Mouse (Mus musculus) midbrain, postnatal 0 days (tissue): ENCODE measurements at regions not wholly inside any gene's neighbourhood (a gene's known extent, or its start where the extent isn't known, plus 50 kb on each side); places are given as distances from the start of the nearest gene placed in this dataset.

ENCODE experiments used
- ATAC-seq: fragments of 200-750 bp; cut with Nextera tagmentation; 2 replicates; pipeline ENCODE4 v1.8.0; 2017; ENCODE audit warnings: moderate number of reproducible peaks, mild to moderate bottlenecking, moderate TSS enrichment, moderate library complexity; ENCODE audit not compliant: low FRiP score
- DNase-seq: peaks from one replicate; pipeline ENCODE4 v3.0.0-alpha.2; 2015; ENCODE audit warnings: low spot score
- H3K27ac ChIP-seq: fragments of 300-500 bp; sonication (generic); 2 replicates; pipeline ENCODE4 v1.5.1; 2014; ENCODE audit warnings: low read depth, mild to moderate bottlenecking, low read length, mixed read lengths
- H3K27me3 ChIP-seq: fragments of 300-500 bp; sonication (generic); 2 replicates; pipeline ENCODE4 v1.6.1; 2014; ENCODE audit warnings: low read length, control low read depth, mixed read lengths; ENCODE audit not compliant: insufficient read depth
- H3K36me3 ChIP-seq: fragments of 300-500 bp; sonication (generic); 2 replicates; pipeline ENCODE4 v1.6.1; 2014; ENCODE audit warnings: low read length, control low read depth, mixed read lengths; ENCODE audit not compliant: insufficient read depth
- H3K4me1 ChIP-seq: fragments of 300-500 bp; sonication (generic); 2 replicates; pipeline ENCODE4 v1.6.1; 2014; ENCODE audit warnings: mild to moderate bottlenecking, control low read depth, antibody characterized with exemption, low read length, mixed read lengths; ENCODE audit not compliant: insufficient read depth
- H3K4me2 ChIP-seq: fragments of 300-500 bp; sonication (generic); 2 replicates; pipeline ENCODE4 v1.6.1; 2014; ENCODE audit warnings: low read depth, mild to moderate bottlenecking, low read length, mixed read lengths; ENCODE audit not compliant: poor library complexity, severe bottlenecking
- H3K4me3 ChIP-seq: fragments of 300-500 bp; sonication (generic); 2 replicates; pipeline ENCODE4 v1.5.1; 2014; ENCODE audit warnings: low read depth, mild to moderate bottlenecking, low read length, moderate library complexity
- H3K9ac ChIP-seq: fragments of 300-500 bp; sonication (generic); replicated peaks from 2 replicates; pipeline ENCODE4 v1.6.1; 2014; ENCODE audit warnings: mild to moderate bottlenecking, low read length, moderate library complexity, mixed read lengths; ENCODE audit not compliant: poor library complexity, severe bottlenecking
- H3K9me3 ChIP-seq: fragments of 300-500 bp; sonication (generic); 2 replicates; pipeline ENCODE4 v1.6.1; 2016; ENCODE audit warnings: low read length, control low read depth
- CTCF ChIP-seq: IDR thresholded peaks from 2 replicates; pipeline ENCODE4 v1.5.1; 2016; ENCODE audit warnings: antibody characterized with exemption, mild to moderate bottlenecking
- WGBS: fragments of 180-500 bp; shearing (Covaris S2); extraction: QIAGEN DNeasy Blood & Tissue Kit; methylation state at CpG from one replicate; pipeline ENCODE4 v1.1.7; 2014; 5-methylcytosine and 5-hydroxymethylcytosine counted together

DNA sequence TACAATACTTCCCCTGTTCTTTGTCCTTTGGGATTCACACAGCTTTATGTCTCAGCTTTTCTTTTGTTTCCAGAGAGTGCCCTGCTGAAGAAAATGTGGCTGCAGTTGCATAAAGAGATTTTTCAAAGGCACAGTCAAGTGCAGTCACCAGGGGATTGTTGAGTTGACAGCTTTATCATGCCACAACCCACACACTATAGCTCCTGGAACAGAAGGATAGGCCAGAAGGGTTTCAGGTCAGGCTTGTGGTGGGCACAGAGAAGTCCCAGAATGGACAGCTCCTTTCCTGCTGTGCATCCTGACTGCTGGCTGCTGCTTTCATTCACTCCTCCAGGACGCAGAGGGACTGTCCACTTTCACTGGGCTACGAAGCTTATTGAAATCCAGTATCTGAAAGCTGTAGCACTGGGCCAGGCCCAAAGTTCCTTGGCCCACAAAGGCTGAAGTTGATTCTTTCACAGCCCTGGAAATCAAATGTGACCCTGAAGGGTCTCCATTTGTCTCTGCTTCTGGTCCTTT, 119.6 kb upstream of the Slc24a5 start:
- Histone ChIP-seq H3K27me3 (no peaks in the 10 kb centered on the region), H3K4me3 (no peak overlapping the region), H3K9me3 (no peaks in the 10 kb centered on the region), H3K4me2 (no peak overlapping the region), H3K36me3 (no peaks in the 10 kb centered on the region), H3K4me1 (no peaks in the 10 kb centered on the region), H3K27ac (no peak overlapping the region), H3K9ac (no peak overlapping the region)
- no peak for DNase-seq
- no peak for ATAC-seq
- WGBS, result 45% methylated on average over 2 of the region's 2 CpGs
- no peak for TF ChIP-seq CTCF

DNA sequence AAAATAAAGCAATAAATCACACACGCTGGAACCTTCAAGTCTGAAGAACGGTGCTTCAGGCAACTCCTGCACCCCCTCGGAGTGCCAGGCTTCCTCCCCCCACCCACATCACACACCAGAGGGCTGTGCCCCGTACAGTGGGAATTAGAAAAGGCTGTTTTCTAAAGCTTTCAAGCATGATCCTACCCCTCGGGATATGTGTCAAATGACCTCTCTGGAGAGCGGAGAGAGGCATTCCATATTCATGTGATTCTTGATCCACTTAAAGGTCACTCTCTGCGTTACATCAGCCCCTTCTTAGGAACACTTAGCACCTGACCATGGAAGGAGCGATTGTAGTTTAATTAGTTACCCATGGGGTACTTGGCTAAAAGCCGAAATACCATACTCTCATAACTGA, 119.1 kb upstream of the Slc24a5 start:
- no peak overlapping the region for H3K9ac ChIP-seq
- H3K27ac ChIP-seq, result no peak overlapping the region
- no peaks in the 10 kb centered on the region for H3K9me3 ChIP-seq
- 43% methylated on average over 9 of the region's 9 CpGs for WGBS
- ATAC-seq (no peak), DNase-seq (no peak)
- H3K27me3 ChIP-seq, result no peaks in the 10 kb centered on the region
- no peak overlapping the region for H3K4me3 ChIP-seq
- TF ChIP-seq CTCF, result no peak
- no peaks in the 10 kb centered on the region for H3K36me3 ChIP-seq
- no peak overlapping the region for H3K4me2 ChIP-seq
- no peaks in the 10 kb centered on the region for H3K4me1 ChIP-seq

DNA sequence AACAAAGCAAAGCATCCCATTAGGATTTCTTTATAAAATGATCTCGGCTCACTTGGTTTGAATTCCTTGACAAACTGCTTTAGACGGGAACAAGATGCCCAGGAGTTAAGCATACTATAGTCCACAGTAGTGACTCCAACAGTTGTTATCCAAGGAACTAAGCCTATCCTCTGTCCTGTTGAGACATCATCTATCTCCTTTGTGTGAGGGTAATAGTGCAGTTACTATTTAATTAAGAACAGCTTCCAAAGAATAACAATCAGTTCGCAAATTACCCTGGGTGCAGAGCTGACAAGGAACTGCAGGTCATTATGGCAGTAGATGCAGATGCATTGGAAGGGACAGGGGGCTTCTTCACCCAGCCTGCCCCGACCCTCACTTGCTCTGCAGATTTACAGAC, 115.7 kb upstream of the Slc24a5 start:
- TF ChIP-seq CTCF, result no peak
- DNase-seq (no peak), ATAC-seq (no peak)
- H3K27me3 ChIP-seq, result no peaks in the 10 kb centered on the region
- no peak overlapping the region for H3K4me3 ChIP-seq
- H3K4me2 ChIP-seq, result no peak overlapping the region
- H3K4me1 ChIP-seq, result no peaks in the 10 kb centered on the region
- no peaks in the 10 kb centered on the region for H3K36me3 ChIP-seq
- 55% methylated on average over 4 of the region's 4 CpGs for WGBS
- H3K9me3 ChIP-seq, result no peaks in the 10 kb centered on the region
- H3K9ac ChIP-seq, result no peak overlapping the region
- H3K27ac ChIP-seq, result no peak overlapping the region

DNA sequence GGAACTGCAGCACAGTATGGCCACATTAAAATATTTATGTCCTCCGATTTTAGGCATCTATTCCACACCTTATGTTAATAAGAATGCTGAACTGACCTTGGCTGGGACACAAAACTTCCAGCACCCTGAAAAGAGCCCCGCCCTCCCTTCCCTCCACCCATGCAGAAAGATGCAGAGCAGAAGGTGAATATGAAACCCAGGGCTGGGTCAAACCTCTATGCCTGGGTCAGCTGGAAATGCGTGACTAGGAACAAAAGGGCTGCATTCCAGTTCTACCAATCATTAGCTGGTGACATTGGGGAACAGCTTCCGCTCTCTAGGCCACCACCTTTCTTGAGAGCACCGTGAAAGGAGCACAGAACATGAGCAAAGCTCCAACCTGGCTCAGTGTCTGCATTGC, 114.9 kb upstream of the Slc24a5 start:
- no peak for TF ChIP-seq CTCF
- ATAC-seq (no peak), DNase-seq (no peak)
- no peak overlapping the region for H3K4me2 ChIP-seq
- no peaks in the 10 kb centered on the region for H3K36me3 ChIP-seq
- no peaks in the 10 kb centered on the region for H3K9me3 ChIP-seq
- 86% methylated on average over 5 of the region's 5 CpGs for WGBS
- H3K4me3 ChIP-seq, result no peak overlapping the region
- no peak overlapping the region for H3K27ac ChIP-seq
- no peaks in the 10 kb centered on the region for H3K4me1 ChIP-seq
- no peak overlapping the region for H3K9ac ChIP-seq
- H3K27me3 ChIP-seq, result no peaks in the 10 kb centered on the region

DNA sequence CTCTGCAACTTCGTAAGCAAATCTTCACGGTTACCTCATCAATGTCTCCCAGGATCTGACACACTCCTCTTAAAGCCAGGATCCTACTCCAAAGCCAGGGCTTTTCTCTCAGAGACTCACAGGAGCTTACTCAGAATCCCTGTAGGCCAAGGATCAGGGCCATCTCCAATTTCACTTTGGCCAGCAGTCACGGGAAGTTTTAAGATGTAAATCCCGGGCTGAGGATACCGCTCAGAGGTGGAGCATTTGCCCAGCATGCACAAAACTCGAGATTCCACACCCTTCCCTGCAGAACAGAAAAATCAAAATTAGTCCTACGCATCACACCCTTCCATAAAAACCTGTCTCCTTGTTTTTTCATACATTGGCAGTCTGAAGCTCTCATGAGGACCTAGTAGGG, 112.1 kb upstream of the Slc24a5 start:
- H3K9me3 ChIP-seq, result no peaks in the 10 kb centered on the region
- no peaks in the 10 kb centered on the region for H3K27me3 ChIP-seq
- WGBS, result 26% methylated on average over 7 of the region's 7 CpGs
- H3K36me3 ChIP-seq, result no peaks in the 10 kb centered on the region
- ATAC-seq, result no peak
- H3K4me2 ChIP-seq, result no peak overlapping the region
- no peak overlapping the region for H3K4me3 ChIP-seq
- no peaks in the 10 kb centered on the region for H3K4me1 ChIP-seq
- no peak overlapping the region for H3K27ac ChIP-seq
- DNase-seq, result no peak
- TF ChIP-seq CTCF, result no peak
- H3K9ac ChIP-seq, result no peak overlapping the region

DNA sequence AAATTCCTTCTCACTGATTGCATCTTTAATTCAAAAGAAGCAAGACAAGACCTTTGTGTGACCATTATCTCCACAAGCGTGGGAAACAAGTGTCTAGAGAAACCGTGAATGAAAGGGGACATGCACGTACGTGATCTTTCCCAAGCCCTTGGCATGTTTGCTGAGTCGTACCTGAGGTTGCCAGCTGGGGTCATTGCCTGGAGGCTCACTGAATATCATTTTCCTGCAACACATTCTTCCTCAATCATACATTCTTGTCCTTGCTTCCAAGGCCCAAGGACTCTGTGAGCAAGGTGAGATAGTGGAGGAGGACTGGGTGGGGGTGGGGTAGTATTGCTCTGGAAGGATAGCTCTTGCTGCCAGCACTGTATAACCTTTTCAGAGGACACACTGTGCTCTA, 108.5 kb upstream of the Slc24a5 start:
- H3K9me3 ChIP-seq, result no peaks in the 10 kb centered on the region
- no peaks in the 10 kb centered on the region for H3K4me1 ChIP-seq
- no peak overlapping the region for H3K4me2 ChIP-seq
- no peak overlapping the region for H3K4me3 ChIP-seq
- no peak overlapping the region for H3K9ac ChIP-seq
- no peak overlapping the region for H3K27ac ChIP-seq
- no peaks in the 10 kb centered on the region for H3K36me3 ChIP-seq
- no peaks in the 10 kb centered on the region for H3K27me3 ChIP-seq
- no peak for TF ChIP-seq CTCF
- 84% methylated on average over 5 of the region's 5 CpGs for WGBS
- DNase-seq (no peak), ATAC-seq (no peak)
